Mouse (Mus musculus) CH12.LX (cell line): ENCODE data around the gene Actr1b. TPM values are rescaled to one million over a fixed set of nuclear protein-coding genes. Genes with fewer than 3 reads are reported as not detected.

Source experiments
- DNase-seq: peaks from one replicate; pipeline ENCODE4 v3.0.0-alpha.2; 2013; ENCODE audit errors: extremely low read depth
- H3K27ac ChIP-seq: 2 replicates; pipeline ENCODE4 v1.5.1; 2012; ENCODE audit warnings: low read depth, mild to moderate bottlenecking, control low read depth, moderate library complexity; ENCODE audit not compliant: insufficient read depth
- H3K27me3 ChIP-seq: replicated peaks from 2 replicates; pipeline ENCODE3; 2012; ENCODE audit warnings: inconsistent platforms
- H3K36me3 ChIP-seq, 2 experiments: replicated peaks in 1 of 2; 2 replicates each; pipeline versions ENCODE3 to v1.6.1; 2012; ENCODE audit warnings: inconsistent platforms in 1 of 2, low read length in 1 of 2, mild to moderate bottlenecking in 1 of 2, mixed read lengths in 1 of 2, moderate library complexity in 1 of 2; ENCODE audit not compliant: control insufficient read depth in 1 of 2, insufficient read depth in 1 of 2
- H3K4me1 ChIP-seq, 2 experiments: 2 replicates each; pipeline ENCODE4 v1.6.1; 2012; ENCODE audit warnings: inconsistent platforms in 1 of 2, moderate library complexity in 1 of 2; ENCODE audit not compliant: insufficient read depth in 2 of 2, control insufficient read depth in 1 of 2
- H3K4me2 ChIP-seq: 2 replicates; pipeline ENCODE4 v1.6.1; 2012; ENCODE audit warnings: low read depth, mild to moderate bottlenecking, control low read depth; ENCODE audit not compliant: poor library complexity, insufficient read depth, severe bottlenecking
- H3K4me3 ChIP-seq, 3 experiments: fragments of 150-350 bp in 1 of 3; sonication (generic) in 1 of 3; replicated peaks in 1 of 3; 2 replicates each; pipeline versions ENCODE3 to v1.5.1; 2011 to 2012; ENCODE audit warnings: low read depth in 2 of 3, low read length in 2 of 3, mild to moderate bottlenecking in 2 of 3, moderate library complexity in 2 of 3, control low read depth in 1 of 3, improper control_type of control experiment in 1 of 3, inconsistent platforms in 1 of 3, mixed read lengths in 1 of 3; ENCODE audit not compliant: poor library complexity in 1 of 3
- H3K79me2 ChIP-seq: replicated peaks from 2 replicates; pipeline ENCODE4 v1.6.1; 2012; ENCODE audit warnings: mild to moderate bottlenecking, moderate library complexity; ENCODE audit not compliant: control insufficient read depth, poor library complexity, insufficient read depth, severe bottlenecking; ENCODE audit errors: extremely low read depth
- H3K9ac ChIP-seq: 2 replicates; pipeline ENCODE4 v1.6.1; 2012; ENCODE audit warnings: low read depth, mild to moderate bottlenecking, control low read depth, moderate library complexity; ENCODE audit not compliant: insufficient read depth
- H3K9me3 ChIP-seq: replicated peaks from 2 replicates; pipeline ENCODE3; 2012; ENCODE audit warnings: low read length, inconsistent platforms, mixed read lengths
- BHLHE40 ChIP-seq: IDR thresholded peaks from 2 replicates; pipeline ENCODE4 v1.6.1; 2011; ENCODE audit warnings: mild to moderate bottlenecking, low read depth, low read length, improper control_type of control experiment
- CHD1 ChIP-seq: IDR thresholded peaks from 2 replicates; pipeline ENCODE4 v1.6.1; 2012; ENCODE audit warnings: low read depth, low read length, improper control_type of control experiment, inconsistent platforms
- CHD2 ChIP-seq: IDR thresholded peaks from 2 replicates; pipeline ENCODE4 v1.6.1; 2011; ENCODE audit warnings: low read length, improper control_type of control experiment
- E2F4 ChIP-seq: IDR thresholded peaks from 2 replicates; pipeline ENCODE4 v1.6.1; 2011; ENCODE audit warnings: low read depth, low read length, improper control_type of control experiment; ENCODE audit not compliant: insufficient replicate concordance
- EP300 ChIP-seq: IDR thresholded peaks from 2 replicates; pipeline ENCODE4 v1.6.1; 2011; ENCODE audit warnings: low read length, improper control_type of control experiment
- GABPA ChIP-seq: IDR thresholded peaks from 2 replicates; pipeline ENCODE4 v1.6.1; 2012; ENCODE audit warnings: low read depth, low read length, improper control_type of control experiment, inconsistent platforms; ENCODE audit not compliant: insufficient replicate concordance
- HCFC1 ChIP-seq: IDR thresholded peaks from 2 replicates; pipeline ENCODE4 v1.6.1; 2012; ENCODE audit warnings: low read depth, mild to moderate bottlenecking, inconsistent platforms, low read length, improper control_type of control experiment
- IRF4 ChIP-seq: IDR thresholded peaks from 2 replicates; pipeline ENCODE4 v1.6.1; 2014; ENCODE audit warnings: low read depth, mild to moderate bottlenecking, inconsistent platforms, low read length, improper control_type of control experiment
- JUN ChIP-seq: IDR thresholded peaks from 2 replicates; pipeline ENCODE4 v1.6.1; 2011; ENCODE audit warnings: low read depth, mild to moderate bottlenecking, low read length, improper control_type of control experiment, moderate library complexity; ENCODE audit not compliant: insufficient read depth
- MAFK ChIP-seq: IDR thresholded peaks from 2 replicates; pipeline ENCODE4 v1.6.1; 2011; ENCODE audit warnings: low read length, improper control_type of control experiment; ENCODE audit not compliant: insufficient replicate concordance
- MAX ChIP-seq: IDR thresholded peaks from 2 replicates; pipeline ENCODE4 v1.6.1; 2011; ENCODE audit warnings: low read length, improper control_type of control experiment
- MAZ ChIP-seq: IDR thresholded peaks from 2 replicates; pipeline ENCODE4 v1.6.1; 2012; ENCODE audit warnings: low read depth, mild to moderate bottlenecking, inconsistent platforms, low read length, improper control_type of control experiment, moderate library complexity
- MEF2A ChIP-seq: IDR thresholded peaks from 2 replicates; pipeline ENCODE4 v1.6.1; 2014; ENCODE audit warnings: low read depth, mild to moderate bottlenecking, inconsistent platforms, low read length, improper control_type of control experiment, borderline replicate concordance
- MXI1 ChIP-seq: IDR thresholded peaks from 2 replicates; pipeline ENCODE4 v1.6.1; 2011; ENCODE audit warnings: mild to moderate bottlenecking, low read depth, low read length, improper control_type of control experiment
- MYC ChIP-seq: IDR thresholded peaks from 2 replicates; pipeline ENCODE4 v1.6.1; 2011; ENCODE audit warnings: low read depth, mild to moderate bottlenecking, improper control_type of control experiment, low read length
- NELFE ChIP-seq: IDR thresholded peaks from 2 replicates; pipeline ENCODE4 v1.6.1; 2011; ENCODE audit warnings: low read depth, low read length, improper control_type of control experiment
- PAX5 ChIP-seq: IDR thresholded peaks from 2 replicates; pipeline ENCODE4 v1.6.1; 2012; ENCODE audit warnings: low read length, inconsistent platforms, mixed read lengths
- POLR2A ChIP-seq: IDR thresholded peaks from 2 replicates; pipeline ENCODE4 v1.6.1; 2011; ENCODE audit warnings: low read depth, mild to moderate bottlenecking, improper control_type of control experiment, low read length
- POLR2AphosphoS2 ChIP-seq: IDR thresholded peaks from 2 replicates; pipeline ENCODE4 v1.6.1; 2011; ENCODE audit warnings: low read depth, low read length, improper control_type of control experiment
- RCOR1 ChIP-seq: conservative IDR thresholded peaks from 2 replicates; pipeline ENCODE4 v1.6.1; 2012; ENCODE audit warnings: low read depth, mild to moderate bottlenecking, inconsistent platforms, low read length, improper control_type of control experiment
- SIN3A ChIP-seq: IDR thresholded peaks from 2 replicates; pipeline ENCODE4 v1.6.1; 2012; ENCODE audit warnings: low read length, improper control_type of control experiment, inconsistent platforms
- SMC3 ChIP-seq: IDR thresholded peaks from 2 replicates; pipeline ENCODE4 v1.6.1; 2011; ENCODE audit warnings: low read depth, low read length, improper control_type of control experiment
- TBP ChIP-seq: conservative IDR thresholded peaks from 2 replicates; pipeline ENCODE4 v1.6.1; 2011; ENCODE audit warnings: low read depth, low read length, improper control_type of control experiment
- TCF12 ChIP-seq: IDR thresholded peaks from 2 replicates; pipeline ENCODE4 v1.6.1; 2014; ENCODE audit warnings: low read depth, mild to moderate bottlenecking, inconsistent platforms, low read length, improper control_type of control experiment
- UBTF ChIP-seq: IDR thresholded peaks from 2 replicates; pipeline ENCODE4 v1.6.1; 2012; ENCODE audit warnings: low read depth, mild to moderate bottlenecking, inconsistent platforms, low read length, improper control_type of control experiment, moderate library complexity
- USF2 ChIP-seq: conservative IDR thresholded peaks from 2 replicates; pipeline ENCODE4 v1.6.1; 2011; ENCODE audit warnings: low read depth, low read length, improper control_type of control experiment
- ZC3H11A ChIP-seq: IDR thresholded peaks from 2 replicates; pipeline ENCODE4 v1.6.1; 2012; ENCODE audit warnings: low read depth, mild to moderate bottlenecking, inconsistent platforms, low read length, improper control_type of control experiment
- ZMIZ1 ChIP-seq: IDR thresholded peaks from 2 replicates; pipeline ENCODE4 v1.6.1; 2012; ENCODE audit warnings: low read depth, mild to moderate bottlenecking, inconsistent platforms, low read length, improper control_type of control experiment
- dilution Hi-C: fragments of 300-500 bp; cut with MboI; formaldehyde crosslinking; loops from 2 replicates; pipeline ENCODE4 v1.14.3; 2020; ENCODE audit warnings: low sequenced_read_pairs; ENCODE audit not compliant: extremely low pct_unique_long_range_greater_than_20kb, extremely low pct_ligation_motif_present
- in situ Hi-C: fragments of 300-500 bp; cut with MboI; formaldehyde crosslinking; loops from 3 replicates; pipeline ENCODE4 v1.14.3; 2019; ENCODE audit warnings: low sequenced_read_pairs, low pct_ligation_motif_present, low pct_unique_long_range_greater_than_20kb, mixed read lengths
- polyA plus RNA-seq: library from polyadenylated mRNA; unstranded; fragments of >175 nt; gene quantifications from 2 replicates; pipeline ENCODE4 v1.2.1, GENCODE M21; 2012; ENCODE audit warnings: low read depth; ENCODE audit not compliant: insufficient read length
- total RNA-seq, 2 experiments: library from RNA; depleted of rRNA; stranded (reverse); fragments of 300-350 nt in 1 of 2; fragments of >200 nt in 1 of 2; gene quantifications; 2 replicates each; pipeline ENCODE4 v1.2.3; 2012 to 2014

Gene Actr1b
- total and polyA plus RNA-seq, 3 experiments: 61.0 to 71.2 (median 66.2) TPM

DNA sequence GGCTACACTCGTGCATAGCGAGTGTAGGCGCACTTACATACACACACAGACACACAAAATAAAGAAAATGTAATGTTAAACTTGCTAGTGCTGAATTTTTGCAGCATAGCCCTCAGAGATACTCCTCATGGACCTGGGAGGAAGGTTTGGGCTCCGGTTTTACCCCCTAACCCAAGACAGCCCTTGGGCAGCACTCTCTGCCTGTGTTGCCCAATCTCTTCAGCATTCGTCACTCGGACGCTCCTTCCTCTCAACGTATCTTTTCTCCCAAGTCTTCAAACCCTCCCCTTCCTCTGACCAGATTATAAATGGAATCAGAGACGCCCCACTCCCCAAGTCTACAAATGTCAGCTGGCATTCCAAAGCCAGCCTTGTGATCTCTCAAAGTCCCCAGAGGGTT is 28.8 kb upstream of the Actr1b start:
- H3K9ac ChIP-seq: no peak overlapping the region
- no peak overlapping the region for H3K4me2 ChIP-seq
- H3K4me3 ChIP-seq: no peak overlapping the region
- H3K4me1 ChIP-seq: peaks cover 0 to 8% of the 10 kb centered on the region in 2 experiments; a peak in 2 of 4 replicates
- DNase-seq: no peak
- H3K9me3 ChIP-seq: no peaks in the 10 kb centered on the region
- TF ChIP-seq JUN (no peak), ZMIZ1 (no peak), POLR2A (no peak), MXI1 (no peak), CHD1 (no peak), MEF2A (no peak), GABPA (no peak), HCFC1 (no peak), NELFE (no peak), UBTF (no peak), MAZ (no peak), SIN3A (no peak), TBP (no peak), MYC (no peak), USF2 (no peak), POLR2AphosphoS2 (no peak)
- H3K36me3 ChIP-seq: no peaks in the 10 kb centered on the region
- H3K79me2 ChIP-seq: no peaks in the 10 kb centered on the region
- dilution Hi-C loops: no loop called here
- H3K27ac ChIP-seq: no peak overlapping the region
- in situ Hi-C loops: no loop called here
- peaks cover 31% of the 10 kb centered on the region for H3K27me3 ChIP-seq

DNA sequence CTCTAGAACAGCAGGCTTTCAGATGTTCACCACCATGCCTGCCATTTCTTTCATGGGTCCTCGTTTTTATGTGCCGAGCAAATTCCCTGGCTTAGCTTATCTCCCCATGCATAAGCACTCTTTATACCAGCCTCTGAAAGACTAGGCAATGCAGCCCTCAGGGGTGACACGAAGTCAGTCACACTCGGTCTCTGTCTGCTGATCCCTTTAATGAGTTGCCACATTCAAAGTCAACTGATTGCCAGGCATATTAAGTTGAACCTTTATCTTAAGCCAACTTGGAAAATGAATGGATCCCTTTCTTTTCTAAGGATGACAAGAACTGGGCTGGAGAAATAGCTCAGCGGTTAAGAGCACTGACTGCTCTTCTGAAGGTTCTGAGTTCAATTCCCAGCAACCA is 25.0 kb upstream of the Actr1b start:
- dilution Hi-C loops (no loop called here), in situ Hi-C loops (no loop called here)
- Histone ChIP-seq H3K27me3 (peaks cover 30% of the 10 kb centered on the region), H3K9me3 (no peaks in the 10 kb centered on the region), H3K4me1 (peaks cover 0 to 4% of the 10 kb centered on the region in 2 experiments; a peak in 2 of 4 replicates), H3K9ac (no peak overlapping the region), H3K4me3 (no peak overlapping the region), H3K27ac (no peak overlapping the region), H3K4me2 (no peak overlapping the region), H3K36me3 (no peaks in the 10 kb centered on the region), H3K79me2 (no peaks in the 10 kb centered on the region)
- TF ChIP-seq RCOR1 (no peak), CHD2 (no peak), HCFC1 (no peak), MAX (no peak), MEF2A (no peak), MAFK (no peak), SIN3A (no peak), ZC3H11A (no peak), IRF4 (no peak), NELFE (no peak), USF2 (no peak), CHD1 (no peak), E2F4 (no peak), PAX5 (no peak), SMC3 (no peak), BHLHE40 (no peak), MXI1 (no peak), TCF12 (no peak), JUN (no peak), EP300 (no peak)
- DNase-seq: no peak
